Mouse (Mus musculus): ENCODE data around the gene Dennd5b. TPM values are rescaled to one million over a fixed set of nuclear protein-coding genes. Genes with fewer than 3 reads are reported as not detected.
"Not testable (repeated sequence)": the region's sequence is repeated elsewhere in the genome, so short reads cannot be mapped to it uniquely, and the experiment has no call there.

Dennd5b gene
- polyA plus RNA-seq, 1 experiment from 2014 or later = 7.6 TPM

GRCm38 (mm10) chr6:148992373-148993116 is 108.9 kb downstream of the Dennd5b start:
- H3K9ac ChIP-seq (replicated peaks; ENCODE audit: low read length) = no peak overlapping the region
- no peak overlapping the region for H3K27ac ChIP-seq (replicated peaks; ENCODE audit: low read depth, low read length)
- H3K36me3 ChIP-seq (replicated peaks; ENCODE audit: control insufficient read depth, insufficient read depth, low read depth, low read length) = no peaks in the 10 kb centered on the region
- 35% methylated on average over 4 of the region's 4 CpGs for WGBS
- no peaks in the 10 kb centered on the region for H3K9me3 ChIP-seq (replicated peaks; ENCODE audit: control insufficient read depth, low read length)
- peak; percentile 48 for DNase-seq (ENCODE audit: low spot score)
- H3K4me2 ChIP-seq (ENCODE audit: low read depth, low read length) = no peak overlapping the region
- H3K27me3 ChIP-seq (ENCODE audit: control insufficient read depth, insufficient read depth, low read length) = no peaks in the 10 kb centered on the region
- no peaks in the 10 kb centered on the region for H3K4me1 ChIP-seq (ENCODE audit: control insufficient read depth, insufficient read depth, low read length)
- H3K4me3 ChIP-seq (ENCODE audit: low read depth, low read length) = no peak overlapping the region
- ATAC-seq (replicated peaks; ENCODE audit: insufficient number of reproducible peaks, low FRiP score, low TSS enrichment, low read depth) = no peak

- Histone ChIP-seq H3K4me3 (ENCODE audit: low read depth, low read length) (no peak overlapping the region), H3K4me1 (ENCODE audit: control insufficient read depth, insufficient read depth, low read length) (no peaks in the 10 kb centered on the region), H3K36me3 (replicated peaks; ENCODE audit: control insufficient read depth, insufficient read depth, low read depth, low read length) (no peaks in the 10 kb centered on the region), H3K9ac (replicated peaks; ENCODE audit: low read length) (no peak overlapping the region), H3K27ac (replicated peaks; ENCODE audit: low read depth, low read length) (no peak overlapping the region), H3K27me3 (ENCODE audit: control insufficient read depth, insufficient read depth, low read length) (no peaks in the 10 kb centered on the region), H3K4me2 (ENCODE audit: low read depth, low read length) (no peak overlapping the region), H3K9me3 (replicated peaks; ENCODE audit: control insufficient read depth, low read length) (no peaks in the 10 kb centered on the region)
- WGBS = 45% methylated on average over 6 of the region's 6 CpGs
- no peak for ATAC-seq (replicated peaks; ENCODE audit: insufficient number of reproducible peaks, low FRiP score, low TSS enrichment, low read depth)
- no peak for DNase-seq (ENCODE audit: low spot score)
Measured at GRCm38 (mm10) chr6:148991660-148992372, 109.7 kb downstream of the Dennd5b start.

GRCm38 (mm10) chr6:148989792-148990491 is 111.5 kb downstream of the Dennd5b start:
- not testable (repeated sequence) for H3K4me3 ChIP-seq (ENCODE audit: low read depth, low read length); H3K36me3 ChIP-seq (replicated peaks; ENCODE audit: control insufficient read depth, insufficient read depth, low read depth, low read length); H3K9ac ChIP-seq (replicated peaks; ENCODE audit: low read length); H3K27me3 ChIP-seq (ENCODE audit: control insufficient read depth, insufficient read depth, low read length); H3K9me3 ChIP-seq (replicated peaks; ENCODE audit: control insufficient read depth, low read length); H3K4me2 ChIP-seq (ENCODE audit: low read depth, low read length); DNase-seq (ENCODE audit: low spot score); H3K27ac ChIP-seq (replicated peaks; ENCODE audit: low read depth, low read length); ATAC-seq (replicated peaks; ENCODE audit: insufficient number of reproducible peaks, low FRiP score, low TSS enrichment, low read depth); H3K4me1 ChIP-seq (ENCODE audit: control insufficient read depth, insufficient read depth, low read length)
- 67% methylated on average over 1 of the region's 3 CpGs for WGBS

GRCm38 (mm10) chr6:148986003-148986402 is 115.5 kb downstream of the Dennd5b start:
- no peak overlapping the region for H3K4me3 ChIP-seq (ENCODE audit: low read depth, low read length)
- H3K9ac ChIP-seq (replicated peaks; ENCODE audit: low read length) = no peak overlapping the region
- H3K9me3 ChIP-seq (replicated peaks; ENCODE audit: control insufficient read depth, low read length) = no peaks in the 10 kb centered on the region
- no peak for DNase-seq (ENCODE audit: low spot score)
- no peaks in the 10 kb centered on the region for H3K27me3 ChIP-seq (ENCODE audit: control insufficient read depth, insufficient read depth, low read length)
- 94% methylated on average over 4 of the region's 4 CpGs for WGBS
- H3K36me3 ChIP-seq (replicated peaks; ENCODE audit: control insufficient read depth, insufficient read depth, low read depth, low read length) = no peaks in the 10 kb centered on the region
- H3K27ac ChIP-seq (replicated peaks; ENCODE audit: low read depth, low read length) = no peak overlapping the region
- H3K4me1 ChIP-seq (ENCODE audit: control insufficient read depth, insufficient read depth, low read length) = no peaks in the 10 kb centered on the region
- ATAC-seq (replicated peaks; ENCODE audit: insufficient number of reproducible peaks, low FRiP score, low TSS enrichment, low read depth) = no peak
- no peak overlapping the region for H3K4me2 ChIP-seq (ENCODE audit: low read depth, low read length)

GRCm38 (mm10) chr6:148980495-148980894 is 121.0 kb downstream of the Dennd5b start:
- H3K27me3 ChIP-seq (ENCODE audit: control insufficient read depth, insufficient read depth, low read length) = no peaks in the 10 kb centered on the region

GRCm38 (mm10) chr6:148975096-148975495 is 126.4 kb downstream of the Dennd5b start:
- Histone ChIP-seq H3K27ac (replicated peaks; ENCODE audit: low read depth, low read length) (no peak overlapping the region), H3K4me2 (ENCODE audit: low read depth, low read length) (no peak overlapping the region), H3K4me3 (ENCODE audit: low read depth, low read length) (no peak overlapping the region), H3K9ac (replicated peaks; ENCODE audit: low read length) (no peak overlapping the region), H3K36me3 (replicated peaks; ENCODE audit: control insufficient read depth, insufficient read depth, low read depth, low read length) (no peaks in the 10 kb centered on the region), H3K4me1 (ENCODE audit: control insufficient read depth, insufficient read depth, low read length) (0 out of 2 replicates have a peak, but pooled peaks cover 3% of the 10 kb centered on the region), H3K27me3 (ENCODE audit: control insufficient read depth, insufficient read depth, low read length) (no peaks in the 10 kb centered on the region), H3K9me3 (replicated peaks; ENCODE audit: control insufficient read depth, low read length) (no peaks in the 10 kb centered on the region)
- WGBS = 88% methylated on average over 3 of the region's 3 CpGs
- DNase-seq (ENCODE audit: low spot score) = no peak
- ATAC-seq (replicated peaks; ENCODE audit: insufficient number of reproducible peaks, low FRiP score, low TSS enrichment, low read depth) = no peak

More at GRCm38 (mm10) chr6:148980495-148980894, 121.0 kb downstream of the Dennd5b start:
- WGBS = 44% methylated on average over 2 of the region's 3 CpGs
- H3K27ac ChIP-seq (replicated peaks; ENCODE audit: low read depth, low read length) = no peak overlapping the region
- H3K36me3 ChIP-seq (replicated peaks; ENCODE audit: control insufficient read depth, insufficient read depth, low read depth, low read length) = no peaks in the 10 kb centered on the region
- no peak overlapping the region for H3K4me3 ChIP-seq (ENCODE audit: low read depth, low read length)
- no peak overlapping the region; the same call in 1 of the 2 replicates for H3K4me2 ChIP-seq (ENCODE audit: low read depth, low read length)
- H3K4me1 ChIP-seq (ENCODE audit: control insufficient read depth, insufficient read depth, low read length) = no peaks in the 10 kb centered on the region
- no peak overlapping the region for H3K9ac ChIP-seq (replicated peaks; ENCODE audit: low read length)
- no peaks in the 10 kb centered on the region for H3K9me3 ChIP-seq (replicated peaks; ENCODE audit: control insufficient read depth, low read length)
- ATAC-seq (replicated peaks; ENCODE audit: insufficient number of reproducible peaks, low FRiP score, low TSS enrichment, low read depth) (no peak), DNase-seq (ENCODE audit: low spot score) (peak; percentile 22)

- H3K9me3 ChIP-seq (replicated peaks; ENCODE audit: control insufficient read depth, low read length) = no peaks in the 10 kb centered on the region
- H3K36me3 ChIP-seq (replicated peaks; ENCODE audit: control insufficient read depth, insufficient read depth, low read depth, low read length) = no peaks in the 10 kb centered on the region
- WGBS = 76% methylated on average over 2 of the region's 2 CpGs
- H3K4me3 ChIP-seq (ENCODE audit: low read depth, low read length) = no peak overlapping the region
- ATAC-seq (replicated peaks; ENCODE audit: insufficient number of reproducible peaks, low FRiP score, low TSS enrichment, low read depth) (no peak), DNase-seq (ENCODE audit: low spot score) (no peak)
- no peak overlapping the region for H3K4me2 ChIP-seq (ENCODE audit: low read depth, low read length)
- no peak overlapping the region for H3K27ac ChIP-seq (replicated peaks; ENCODE audit: low read depth, low read length)
- 0 out of 2 replicates have a peak, but pooled peaks cover 3% of the 10 kb centered on the region for H3K4me1 ChIP-seq (ENCODE audit: control insufficient read depth, insufficient read depth, low read length)
- H3K9ac ChIP-seq (replicated peaks; ENCODE audit: low read length) = no peak overlapping the region
- H3K27me3 ChIP-seq (ENCODE audit: control insufficient read depth, insufficient read depth, low read length) = no peaks in the 10 kb centered on the region
Measured at GRCm38 (mm10) chr6:148972891-148973290, 128.6 kb downstream of the Dennd5b start.

Measured in embryonic facial prominence, embryonic 11.5 days (tissue).